Mouse (Mus musculus) liver, embryonic 14.5 days (tissue): Measurements from ENCODE around the gene Olfr69.
"Not testable (repeated sequence)": the region's sequence is repeated elsewhere in the genome, so short reads cannot be mapped to it uniquely, and the experiment has no call there.

Experiments used
- CTCF ChIP-seq: IDR thresholded peaks from 2 replicates; pipeline ENCODE4 v1.5.1; 2016; ENCODE audit warnings: antibody characterized with exemption, low read depth, control low read depth
- EP300 ChIP-seq: IDR thresholded peaks from 2 replicates; pipeline ENCODE4 v1.6.1; 2016; ENCODE audit warnings: antibody characterized with exemption, low read depth

GRCm38 (mm10) chr7:103777652-103778051 lies 6.3 kb upstream of the Olfr69 start:
- not testable (repeated sequence) for TF ChIP-seq CTCF
- TF ChIP-seq EP300 = peak; percentile 57
